Mouse (Mus musculus) heart, embryonic 12.5 days (tissue): ENCODE results near the gene Neurl1a. TPM values are rescaled to one million over a fixed set of nuclear protein-coding genes. Genes with fewer than 3 reads are reported as not detected.

Experiments used
- ATAC-seq: fragments of 200-750 bp; cut with Nextera tagmentation; 2 replicates; pipeline ENCODE4 v1.8.0; 2017; ENCODE audit warnings: moderate TSS enrichment, moderate library complexity; ENCODE audit not compliant: insufficient number of reproducible peaks, low FRiP score
- H3K27ac ChIP-seq: fragments of 300-500 bp; sonication (generic); 2 replicates; pipeline ENCODE4 v1.5.1; 2016; ENCODE audit warnings: mild to moderate bottlenecking, moderate library complexity; ENCODE audit not compliant: poor library complexity, severe bottlenecking
- H3K27me3 ChIP-seq: fragments of 300-500 bp; sonication (generic); replicated peaks from 2 replicates; pipeline ENCODE4 v1.6.1; 2016; ENCODE audit warnings: mild to moderate bottlenecking, moderate library complexity
- H3K36me3 ChIP-seq: fragments of 300-500 bp; sonication (generic); 2 replicates; pipeline ENCODE4 v1.6.1; 2016; ENCODE audit warnings: mild to moderate bottlenecking, moderate library complexity
- H3K4me1 ChIP-seq: fragments of 300-500 bp; sonication (generic); replicated peaks from 2 replicates; pipeline ENCODE4 v1.6.1; 2016; ENCODE audit warnings: mild to moderate bottlenecking
- H3K4me2 ChIP-seq: fragments of 300-500 bp; sonication (generic); 2 replicates; pipeline ENCODE4 v1.6.1; 2016; ENCODE audit warnings: mild to moderate bottlenecking, moderate library complexity
- H3K4me3 ChIP-seq: fragments of 300-500 bp; sonication (generic); 2 replicates; pipeline ENCODE4 v1.5.1; 2016; ENCODE audit warnings: mild to moderate bottlenecking
- H3K9ac ChIP-seq: fragments of 300-500 bp; sonication (generic); 2 replicates; pipeline ENCODE4 v1.6.1; 2016; ENCODE audit warnings: mild to moderate bottlenecking, moderate library complexity
- H3K9me3 ChIP-seq: fragments of 300-500 bp; sonication (generic); replicated peaks from 2 replicates; pipeline ENCODE4 v1.6.1; 2016; ENCODE audit warnings: mild to moderate bottlenecking, moderate library complexity
- WGBS: fragments of 180-500 bp; shearing (Covaris S2); methylation state at CpG from one replicate; pipeline ENCODE4 v1.1.7; 2016; 5-methylcytosine and 5-hydroxymethylcytosine counted together
- polyA plus RNA-seq: library from polyadenylated mRNA; unstranded; fragments of >200 nt; fragmentation: Nextera tagmentation; extraction: Ambion mirVana; gene quantifications from 2 replicates; pipeline ENCODE4 v1.2.1, GENCODE M21; 2016

The Neurl1a gene
- polyA plus RNA-seq, 1 experiment from 2014 or later: 2.3 TPM

DNA sequence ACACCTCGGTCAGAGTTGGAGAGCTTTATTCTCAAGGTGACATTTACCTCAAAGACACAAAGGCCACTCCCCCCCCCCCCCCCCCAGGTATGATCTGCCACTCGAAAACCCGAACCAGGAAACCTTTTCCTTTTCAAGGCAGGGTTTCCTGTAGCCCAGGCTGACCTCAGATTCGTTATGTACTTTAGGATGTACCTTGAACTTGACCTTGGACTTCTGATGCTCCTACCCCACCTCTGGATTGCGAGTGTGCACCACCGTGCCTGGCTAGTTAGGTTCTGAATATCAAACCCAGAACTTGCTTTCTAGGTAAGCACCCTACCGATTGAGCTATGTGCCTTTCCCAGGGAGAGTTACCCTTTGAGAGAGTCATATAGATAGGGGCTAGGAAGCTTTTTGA is 69.7 kb downstream of the Neurl1a start:
- Histone ChIP-seq H3K27ac (no peak overlapping the region), H3K4me1 (peaks cover 13% of the 10 kb centered on the region), H3K9ac (no peak overlapping the region), H3K36me3 (no peaks in the 10 kb centered on the region), H3K4me2 (no peak overlapping the region), H3K4me3 (no peak overlapping the region), H3K9me3 (no peaks in the 10 kb centered on the region), H3K27me3 (peaks cover 34% of the 10 kb centered on the region)
- no peak for ATAC-seq
- 78% methylated on average over 7 of the region's 7 CpGs for WGBS

DNA sequence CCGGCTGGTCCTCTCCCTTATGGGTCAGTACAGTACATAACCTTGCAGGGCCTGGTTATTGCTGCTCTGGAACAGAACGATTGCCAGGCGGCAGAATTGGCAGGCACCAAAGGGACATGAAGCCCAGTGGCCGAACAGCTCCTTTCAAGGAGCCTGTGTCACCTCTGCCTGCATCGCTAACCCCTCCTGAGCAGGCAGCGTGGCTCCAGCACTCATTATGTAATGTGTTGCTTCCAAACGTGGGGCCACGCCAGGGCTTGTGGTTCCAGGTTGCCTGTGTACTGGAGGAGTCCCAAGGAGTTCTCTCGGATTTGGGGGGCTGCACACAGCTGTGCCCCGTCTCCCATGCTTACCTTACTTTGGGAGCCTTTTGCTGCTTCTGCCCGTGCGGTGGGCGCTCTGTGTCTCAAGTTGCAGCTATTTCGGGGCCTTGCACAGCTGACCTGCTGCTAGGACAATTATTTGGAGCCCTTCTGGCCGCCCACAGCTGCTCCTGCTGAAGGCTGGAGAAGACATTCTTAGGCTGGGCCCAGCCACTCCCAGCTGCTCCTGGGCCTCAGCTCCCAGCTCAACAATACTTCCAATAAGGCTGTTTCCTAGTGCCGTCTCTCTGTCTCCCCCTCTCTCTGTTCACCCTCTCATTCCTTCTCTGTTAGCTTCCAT is 70.4 kb downstream of the Neurl1a start:
- H3K27me3 ChIP-seq: peaks cover 41% of the 10 kb centered on the region
- H3K36me3 ChIP-seq: no peaks in the 10 kb centered on the region
- no peaks in the 10 kb centered on the region for H3K9me3 ChIP-seq
- no peak for ATAC-seq
- H3K4me1 ChIP-seq: peaks cover 17% of the 10 kb centered on the region
- no peak overlapping the region for H3K4me3 ChIP-seq
- no peak overlapping the region for H3K27ac ChIP-seq
- H3K4me2 ChIP-seq: no peak overlapping the region
- WGBS: 63% methylated on average over 16 of the region's 16 CpGs
- no peak overlapping the region for H3K9ac ChIP-seq

DNA sequence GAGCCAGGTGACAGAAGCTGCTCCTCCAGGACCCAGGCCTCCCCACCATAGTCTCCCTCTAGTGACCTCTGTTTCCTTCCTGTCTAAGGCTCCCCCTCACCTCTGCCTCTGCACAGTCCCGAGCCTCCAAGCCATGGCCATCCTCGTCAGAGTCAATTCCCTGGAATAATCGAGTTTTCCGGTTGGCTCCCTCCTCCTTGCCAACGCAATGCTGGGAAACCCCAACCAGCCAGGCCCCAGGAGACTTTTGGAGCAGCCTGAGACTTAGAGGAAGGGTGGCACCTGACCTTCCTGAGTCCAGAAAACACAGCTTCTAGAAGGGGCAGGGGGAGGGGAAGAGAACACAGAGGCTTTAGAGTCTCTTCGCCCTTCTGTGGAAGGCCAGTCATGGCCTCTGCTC is 72.3 kb downstream of the Neurl1a start:
- Histone ChIP-seq H3K4me2 (no peak overlapping the region), H3K9ac (no peak overlapping the region), H3K4me1 (peaks cover 17% of the 10 kb centered on the region), H3K4me3 (no peak overlapping the region), H3K27me3 (peaks cover 51% of the 10 kb centered on the region), H3K27ac (no peak overlapping the region), H3K36me3 (no peaks in the 10 kb centered on the region), H3K9me3 (no peaks in the 10 kb centered on the region)
- no peak for ATAC-seq
- WGBS: 71% methylated on average over 6 of the region's 6 CpGs

DNA sequence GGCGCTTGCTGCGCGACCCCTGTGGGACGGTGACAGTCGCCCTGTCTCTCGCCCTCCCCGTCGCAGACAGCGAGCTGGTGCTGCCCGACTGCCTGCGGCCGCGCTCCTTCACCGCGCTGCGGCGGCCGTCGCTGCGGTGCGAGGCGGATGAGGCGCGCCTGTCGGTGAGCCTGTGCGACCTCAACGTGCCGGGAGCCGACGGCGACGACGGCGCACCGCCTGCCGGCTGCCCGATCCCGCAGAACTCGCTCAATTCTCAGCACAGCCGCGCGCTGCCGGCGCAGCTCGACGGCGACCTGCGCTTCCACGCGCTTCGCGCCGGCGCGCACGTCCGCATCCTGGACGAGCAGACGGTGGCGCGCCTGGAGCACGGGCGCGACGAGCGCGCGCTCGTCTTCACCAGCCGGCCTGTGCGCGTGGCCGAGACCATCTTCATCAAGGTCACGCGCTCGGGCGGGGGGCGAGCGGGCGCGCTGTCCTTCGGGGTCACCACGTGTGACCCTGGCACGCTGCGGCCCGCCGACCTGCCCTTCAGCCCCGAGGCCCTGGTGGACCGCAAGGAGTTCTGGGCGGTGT is 74.5 kb downstream of the Neurl1a start:
- H3K9me3 ChIP-seq: no peaks in the 10 kb centered on the region
- WGBS: 4% methylated on average over 90 of the region's 90 CpGs
- no peaks in the 10 kb centered on the region for H3K36me3 ChIP-seq
- no peak overlapping the region for H3K27ac ChIP-seq
- peak overlapping the region; percentile 21 for H3K9ac ChIP-seq
- ATAC-seq: 0 out of 2 replicates have a peak, but pooled peaks have one; percentile 30
- peaks cover 54% of the 10 kb centered on the region for H3K27me3 ChIP-seq
- peak overlapping the region; percentile 48 for H3K4me3 ChIP-seq
- peak overlapping the region; percentile 71 for H3K4me2 ChIP-seq
- H3K4me1 ChIP-seq: peaks cover 17% of the 10 kb centered on the region

DNA sequence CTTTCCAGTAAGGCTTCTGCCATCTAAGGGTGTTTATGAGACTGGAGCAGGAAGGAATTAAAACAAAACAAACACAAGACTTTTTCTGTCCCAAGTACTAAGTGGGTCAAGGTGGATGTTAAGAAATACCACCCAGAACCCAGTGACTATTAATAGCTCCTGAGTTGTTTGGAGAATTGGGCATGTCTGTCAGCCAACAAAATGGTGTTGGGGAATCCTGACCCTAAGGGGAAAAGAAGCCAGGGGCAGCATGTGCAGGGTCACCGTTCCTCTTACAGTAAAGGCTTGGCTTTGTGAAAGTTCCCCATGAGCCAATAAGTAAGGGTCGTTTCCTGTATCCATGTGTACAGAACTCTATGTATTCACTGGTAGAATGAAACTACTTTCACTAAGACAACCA is 76.4 kb downstream of the Neurl1a start:
- no peak overlapping the region for H3K27ac ChIP-seq
- H3K36me3 ChIP-seq: no peaks in the 10 kb centered on the region
- peaks cover 8% of the 10 kb centered on the region for H3K4me1 ChIP-seq
- peaks cover 54% of the 10 kb centered on the region for H3K27me3 ChIP-seq
- H3K4me2 ChIP-seq: no peak overlapping the region
- WGBS: 65% methylated on average over 2 of the region's 2 CpGs
- H3K9ac ChIP-seq: no peak overlapping the region
- no peak for ATAC-seq
- H3K9me3 ChIP-seq: no peaks in the 10 kb centered on the region
- no peak overlapping the region for H3K4me3 ChIP-seq

DNA sequence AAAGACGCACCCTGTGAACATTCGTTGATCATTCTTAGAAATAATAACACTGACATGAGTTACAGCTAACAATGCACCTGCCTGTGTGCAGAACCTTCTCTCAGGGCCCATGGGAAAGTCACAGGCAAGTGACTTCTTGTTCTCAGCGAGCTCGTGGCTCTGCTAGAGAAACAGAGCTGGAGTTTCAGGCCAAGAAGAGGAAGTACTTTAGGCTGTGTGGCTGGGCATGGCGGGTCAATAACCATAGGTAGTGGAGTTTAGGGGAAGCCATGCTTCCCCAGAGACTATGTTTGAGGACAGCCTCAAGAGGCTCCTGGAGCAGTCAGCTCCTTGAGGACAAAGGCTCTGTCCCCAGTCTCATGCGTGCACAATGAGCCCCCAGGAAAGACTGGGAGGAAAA is 77.3 kb downstream of the Neurl1a start:
- Histone ChIP-seq H3K9ac (no peak overlapping the region), H3K4me1 (peaks cover 8% of the 10 kb centered on the region), H3K4me2 (no peak overlapping the region), H3K27me3 (peaks cover 48% of the 10 kb centered on the region), H3K9me3 (no peaks in the 10 kb centered on the region), H3K36me3 (no peaks in the 10 kb centered on the region), H3K27ac (no peak overlapping the region), H3K4me3 (no peak overlapping the region)
- WGBS: 72% methylated on average over 6 of the region's 6 CpGs
- no peak for ATAC-seq

DNA sequence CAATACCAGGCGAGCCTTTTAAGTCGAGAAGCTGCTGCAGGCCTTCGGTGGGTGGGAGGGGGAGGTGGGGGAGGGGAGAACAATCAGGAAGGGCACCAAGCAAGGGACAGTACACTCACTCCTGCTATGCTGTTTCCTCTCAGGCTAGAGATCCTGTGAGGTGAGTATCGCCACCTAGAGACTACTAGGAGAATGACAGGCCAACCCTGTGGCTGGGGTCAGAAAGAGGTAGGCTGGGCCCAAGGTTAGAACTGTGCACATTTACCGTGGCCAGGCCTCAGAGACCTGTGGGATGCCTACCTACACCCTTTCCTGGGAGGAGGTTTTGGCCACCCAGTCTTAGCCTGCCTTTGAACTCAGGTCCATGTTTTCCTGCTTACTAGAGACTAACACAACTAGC is 81.0 kb downstream of the Neurl1a start:
- H3K27ac ChIP-seq: no peak overlapping the region
- peaks cover 11% of the 10 kb centered on the region for H3K27me3 ChIP-seq
- WGBS: 10% methylated on average over 5 of the region's 5 CpGs
- H3K9me3 ChIP-seq: no peaks in the 10 kb centered on the region
- no peak overlapping the region for H3K4me2 ChIP-seq
- H3K4me3 ChIP-seq: no peak overlapping the region
- ATAC-seq: peak; percentile 10; the same call in 1 of the 2 replicates
- H3K4me1 ChIP-seq: no peaks in the 10 kb centered on the region
- H3K36me3 ChIP-seq: peaks cover 9% of the 10 kb centered on the region
- H3K9ac ChIP-seq: no peak overlapping the region

DNA sequence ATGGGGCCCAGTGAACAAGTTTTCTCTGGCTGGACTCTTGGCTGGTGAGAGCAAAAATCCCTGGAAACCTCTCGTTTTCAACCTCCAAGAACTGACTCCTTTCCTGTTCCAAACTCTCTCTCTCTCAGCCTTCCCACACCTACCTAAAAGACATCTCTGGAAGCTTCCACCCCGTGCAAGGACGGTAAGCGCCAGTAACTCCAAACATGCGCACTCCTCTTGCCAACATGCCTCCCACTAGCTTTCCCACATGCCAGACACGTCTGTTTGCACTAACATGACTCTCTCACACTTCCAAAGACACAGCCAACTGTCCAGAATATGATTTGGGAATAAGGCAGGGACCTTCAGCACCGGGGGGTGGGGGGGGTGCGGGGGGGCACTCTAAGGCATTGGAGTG is 82.6 kb downstream of the Neurl1a start:
- no peak overlapping the region for H3K4me3 ChIP-seq
- H3K27ac ChIP-seq: no peak overlapping the region
- H3K4me2 ChIP-seq: no peak overlapping the region
- no peaks in the 10 kb centered on the region for H3K9me3 ChIP-seq
- peaks cover 4% of the 10 kb centered on the region; the same call in 1 of the 2 replicates for H3K27me3 ChIP-seq
- no peaks in the 10 kb centered on the region for H3K4me1 ChIP-seq
- 86% methylated on average over 8 of the region's 8 CpGs for WGBS
- H3K36me3 ChIP-seq: peaks cover 16% of the 10 kb centered on the region
- ATAC-seq: no peak
- no peak overlapping the region for H3K9ac ChIP-seq

DNA sequence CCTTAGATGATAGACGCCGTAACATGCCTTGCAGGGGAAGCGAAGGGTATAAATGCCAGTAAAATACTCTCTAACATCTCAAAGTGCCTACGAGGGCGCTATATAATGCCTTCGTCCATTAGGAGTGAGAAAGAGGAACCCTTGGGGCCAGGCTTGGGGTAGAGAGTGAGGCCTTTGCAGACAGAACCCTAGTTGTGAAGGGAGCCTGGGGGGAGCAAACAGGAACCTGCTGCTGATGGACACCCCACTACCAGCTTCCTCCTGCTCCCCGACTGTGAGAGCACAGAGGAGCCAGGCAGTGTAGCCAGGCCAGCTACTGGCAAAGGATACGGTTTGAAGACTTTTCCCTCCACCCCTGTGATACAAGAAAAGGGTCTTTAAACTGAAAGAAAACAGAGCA is 85.0 kb downstream of the Neurl1a start:
- H3K27ac ChIP-seq: no peak overlapping the region
- no peaks in the 10 kb centered on the region for H3K4me1 ChIP-seq
- no peaks in the 10 kb centered on the region for H3K27me3 ChIP-seq
- no peak for ATAC-seq
- peaks cover 41% of the 10 kb centered on the region for H3K36me3 ChIP-seq
- no peaks in the 10 kb centered on the region for H3K9me3 ChIP-seq
- H3K4me2 ChIP-seq: no peak overlapping the region
- 85% methylated on average over 8 of the region's 8 CpGs for WGBS
- H3K4me3 ChIP-seq: no peak overlapping the region
- H3K9ac ChIP-seq: no peak overlapping the region

DNA sequence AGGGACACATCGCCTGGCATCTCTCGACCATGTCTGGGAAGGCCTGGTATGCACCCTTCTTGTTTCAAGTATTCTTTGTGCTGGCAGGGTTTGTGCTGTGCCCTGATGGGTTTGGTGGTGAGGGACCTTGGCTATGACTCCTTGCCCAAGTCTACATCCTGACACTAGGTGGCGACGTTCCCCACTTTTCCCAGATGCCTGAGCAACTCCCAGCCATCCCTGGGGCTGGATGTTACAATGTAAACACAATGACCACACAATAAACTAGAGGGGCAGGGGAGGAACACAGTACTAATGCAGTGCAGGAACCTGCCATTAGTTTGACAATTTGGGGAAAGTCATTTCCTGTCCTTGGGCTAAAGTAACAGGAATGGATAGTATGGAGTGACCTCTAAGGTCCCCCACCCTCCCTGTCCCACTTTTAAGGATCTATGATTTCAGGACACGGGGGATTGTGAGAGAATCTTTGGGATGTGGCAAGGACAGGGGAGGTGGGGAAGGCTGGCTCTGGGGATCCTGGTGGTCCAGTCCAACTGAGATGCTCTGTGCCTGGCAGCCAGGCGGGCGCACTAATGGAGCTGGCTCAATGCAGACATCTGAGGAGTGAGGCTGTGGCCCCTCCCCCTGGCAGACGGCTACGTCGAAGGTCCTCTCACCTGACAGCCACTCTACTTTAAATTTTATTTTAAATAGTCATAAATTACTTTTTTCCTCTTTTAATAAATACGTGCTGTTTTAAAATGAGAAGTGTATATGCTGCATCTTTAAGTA is 85.9 kb downstream of the Neurl1a start:
- no peaks in the 10 kb centered on the region for H3K9me3 ChIP-seq
- no peak overlapping the region for H3K27ac ChIP-seq
- H3K4me2 ChIP-seq: no peak overlapping the region
- H3K4me1 ChIP-seq: no peaks in the 10 kb centered on the region
- ATAC-seq: no peak
- no peak overlapping the region for H3K9ac ChIP-seq
- no peaks in the 10 kb centered on the region for H3K27me3 ChIP-seq
- H3K4me3 ChIP-seq: no peak overlapping the region
- 50% methylated on average over 11 of the region's 11 CpGs for WGBS
- H3K36me3 ChIP-seq: peaks cover 49% of the 10 kb centered on the region

DNA sequence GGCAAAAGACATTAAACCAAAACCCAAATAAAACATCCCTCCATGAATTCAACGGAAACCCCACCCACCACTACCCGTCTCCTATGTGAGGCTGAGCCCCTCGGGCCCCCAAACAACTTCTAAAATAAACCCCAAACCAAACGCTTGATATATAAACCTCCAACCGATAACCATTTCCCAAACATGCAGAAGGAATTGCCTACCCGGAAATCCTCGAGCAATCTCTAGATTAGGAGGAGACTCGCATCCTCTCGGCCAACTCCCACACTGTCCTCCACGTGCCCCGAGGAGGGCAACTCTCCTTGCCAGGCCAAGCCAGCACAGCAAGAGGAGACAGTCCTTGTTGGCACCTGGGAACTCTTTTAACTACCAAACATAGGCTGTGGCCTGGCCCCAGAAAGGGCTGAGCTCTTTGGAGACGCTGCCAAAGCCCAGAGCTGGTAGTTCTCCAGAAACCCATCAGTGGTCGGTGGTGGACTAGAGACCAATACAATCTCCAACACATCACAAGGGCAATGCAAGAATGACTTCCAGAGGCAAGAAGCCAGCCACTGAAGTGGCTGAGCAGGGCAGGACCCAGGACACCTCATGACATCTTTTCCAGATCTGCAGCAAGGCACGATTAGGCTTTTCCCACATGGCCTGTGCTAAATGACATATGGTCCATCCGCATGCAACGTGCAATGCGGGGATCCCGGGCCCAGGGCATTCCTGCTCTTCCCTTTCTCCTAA is 87.6 kb downstream of the Neurl1a start:
- no peak overlapping the region for H3K27ac ChIP-seq
- no peak overlapping the region for H3K4me3 ChIP-seq
- no peak for ATAC-seq
- WGBS: 89% methylated on average over 18 of the region's 18 CpGs
- no peaks in the 10 kb centered on the region for H3K9me3 ChIP-seq
- no peak overlapping the region for H3K4me2 ChIP-seq
- no peaks in the 10 kb centered on the region for H3K27me3 ChIP-seq
- H3K36me3 ChIP-seq: peaks cover 65% of the 10 kb centered on the region
- no peak overlapping the region for H3K9ac ChIP-seq
- H3K4me1 ChIP-seq: no peaks in the 10 kb centered on the region
